Mouse (Mus musculus) C2C12 (cell line): Measurements from ENCODE around the gene Pomgnt2.

Experiments
- CEBPB ChIP-seq: IDR thresholded peaks from one replicate; pipeline ENCODE4 v1.6.1; 2011; ENCODE audit warnings: low read depth, mild to moderate bottlenecking, control low read depth, moderate library complexity
- CTCF ChIP-seq: IDR thresholded peaks from one replicate; pipeline ENCODE4 v1.5.1; 2011; ENCODE audit not compliant: control insufficient read depth, insufficient read depth, insufficient read length
- FOSL1 ChIP-seq: IDR thresholded peaks from one replicate; pipeline ENCODE4 v1.8.0; 2011; ENCODE audit warnings: mild to moderate bottlenecking, low read length; ENCODE audit not compliant: poor library complexity, insufficient read depth, severe bottlenecking
- MAX ChIP-seq: IDR thresholded peaks from one replicate; pipeline ENCODE4 v1.6.1; 2011; ENCODE audit warnings: mild to moderate bottlenecking, control low read depth
- MYOD1 ChIP-seq: IDR thresholded peaks from one replicate; pipeline ENCODE4 v1.6.1; 2011; ENCODE audit warnings: low read depth; ENCODE audit not compliant: control insufficient read depth, insufficient read length
- MYOG ChIP-seq: IDR thresholded peaks from one replicate; pipeline ENCODE4 v1.6.1; 2011; ENCODE audit not compliant: control insufficient read depth, insufficient read length; ENCODE audit errors: extremely low read depth
- USF1 ChIP-seq: IDR thresholded peaks from one replicate; pipeline ENCODE4 v1.6.1; 2011; ENCODE audit warnings: low read depth, mild to moderate bottlenecking, control low read depth, moderate library complexity

DNA sequence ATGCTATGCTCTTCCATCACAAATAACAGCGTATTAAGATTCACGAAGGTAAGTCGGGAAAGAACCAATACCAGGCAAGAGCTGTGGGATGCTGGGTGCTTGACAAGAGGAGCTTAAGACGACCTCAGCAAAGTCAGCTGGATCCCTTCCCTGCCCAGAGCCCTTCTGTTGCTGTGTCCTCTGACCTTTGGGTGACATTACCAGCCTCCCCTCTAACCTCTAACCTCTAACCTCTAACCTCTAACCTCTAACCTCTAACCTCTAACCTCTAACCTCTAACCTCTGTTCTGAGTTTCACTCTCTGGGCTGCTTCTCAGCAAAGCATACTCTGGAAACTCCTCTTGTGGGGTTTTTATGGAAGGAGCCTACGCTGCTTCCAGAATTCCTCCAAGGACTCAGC, 21.2 kb upstream of the Pomgnt2 start:
- TF ChIP-seq CTCF: no peak
- TF ChIP-seq MYOG: no peak
- TF ChIP-seq MAX: no peak
- no peak for TF ChIP-seq FOSL1
- TF ChIP-seq CEBPB: no peak
- no peak for TF ChIP-seq MYOD1
- TF ChIP-seq USF1: no peak
